Mouse (Mus musculus) Patski (cell line): ENCODE measurements at regions not wholly inside any gene's neighbourhood (a gene's known extent, or its start where the extent isn't known, plus 50 kb on each side); places are given as distances from the start of the nearest gene placed in this dataset.

Experiments used
- ATAC-seq: fragments of 100-300 bp; one replicate; pipeline ENCODE4 v1.8.0; 2021
- CTCF ChIA-PET: fragments of 350-600 bp; sonication (Branson Sonifier 250); formaldehyde crosslinking; loops from one replicate; lab custom pipeline; 2022; ENCODE audit warnings: inconsistent platforms; lab: Charles Lee
- POLR2A ChIA-PET: fragments of 350-600 bp; sonication (Branson Sonifier 250); formaldehyde crosslinking; loops from one replicate; lab custom pipeline; 2022; ENCODE audit warnings: antibody characterized with exemption, inconsistent platforms; lab: Charles Lee
- DNase-seq: peaks from one replicate; pipeline ENCODE4 v3.0.0-alpha.2; 2011; ENCODE audit warnings: low read depth, low spot score
- H3K27me3 ChIP-seq: fragments of 371-371 bp; one replicate; pipeline ENCODE4 v1.5.1; 2021
- CTCF ChIP-seq: fragments of 100-300 bp; IDR thresholded peaks from one replicate; pipeline ENCODE4 v1.5.1; 2021
- in situ Hi-C: fragments of 300-500 bp; cut with MboI; formaldehyde crosslinking; loops from 3 replicates; pipeline ENCODE4 v1.11.1; 2018; ENCODE audit warnings: low pct_unique_long_range_greater_than_20kb, mixed read lengths

- ChIA-PET CTCF (interaction anchor here (0.7 to 5.7 kb wide), 6 partner anchors 10 to 708 kb away, joined by 3 to 25 read pairs (median 4); no protein-coding TSS in a partner anchor), POLR2A (interaction anchor here (0.8 kb wide), 1 partner anchor 10 kb away, joined by 3 read pairs; no protein-coding TSS in a partner anchor)
- peak; percentile 86 for TF ChIP-seq CTCF
- H3K27me3 ChIP-seq, result no peaks in the 10 kb centered on the region
- in situ Hi-C loops, result no loop called here
- no peak for DNase-seq
- no peak for ATAC-seq
Measured at GRCm38 (mm10) chr8:90708524-90708923, 108.7 kb downstream of the Gm19935 start.

- ChIA-PET POLR2A (no interaction called here), CTCF (no interaction called here)
- DNase-seq (no peak), ATAC-seq (no peak)
- H3K27me3 ChIP-seq, result peaks cover 4% of the 10 kb centered on the region
- no peak for TF ChIP-seq CTCF
- in situ Hi-C loops, result no loop called here
Measured at GRCm38 (mm10) chr8:90692516-90692915, 124.7 kb downstream of the Gm19935 start.

GRCm38 (mm10) chr8:90685076-90685475, 132.1 kb downstream of the Gm19935 start:
- peaks cover 5% of the 10 kb centered on the region for H3K27me3 ChIP-seq
- ChIA-PET POLR2A (no interaction called here), CTCF (interaction anchor here (0.8 to 1.0 kb wide), 2 partner anchors 17 to 109 kb away, joined by 3 read pairs; no protein-coding TSS in a partner anchor)
- no peak for DNase-seq
- in situ Hi-C loops, result no loop called here
- ATAC-seq, result no peak
- TF ChIP-seq CTCF, result no peak

DNA sequence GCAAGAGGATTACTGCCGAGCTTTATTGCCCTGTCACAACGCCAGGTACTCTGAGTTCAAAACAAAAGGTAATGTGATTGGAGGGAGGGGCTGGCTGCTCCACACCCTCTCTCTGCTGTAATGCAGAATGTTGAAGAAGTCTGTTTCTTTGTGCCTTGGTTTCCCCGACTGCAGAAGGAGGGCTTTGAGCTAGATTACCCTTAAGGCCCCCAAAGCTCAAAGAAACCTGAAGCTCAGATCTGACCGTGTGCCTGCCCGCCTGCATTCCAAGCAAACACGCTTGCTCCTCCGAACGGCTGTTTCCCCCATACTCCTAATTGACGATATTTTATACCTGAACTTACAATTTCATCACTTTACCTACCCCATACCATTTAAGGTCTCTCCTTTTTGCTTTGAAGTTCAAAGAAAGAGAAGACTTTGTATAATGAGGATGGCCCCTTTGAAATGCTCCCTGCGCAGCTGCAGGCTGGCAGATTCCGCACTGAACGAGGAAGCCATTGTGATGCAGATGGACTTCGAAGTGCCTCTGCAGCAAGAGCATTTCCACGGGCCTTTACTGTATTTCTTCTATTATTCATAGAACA, 146.6 kb downstream of the Gm19935 start:
- peaks cover 15% of the 10 kb centered on the region for H3K27me3 ChIP-seq
- ChIA-PET CTCF (no interaction called here), POLR2A (no interaction called here)
- DNase-seq (no peak), ATAC-seq (no peak)
- in situ Hi-C loops, result loop anchor here (25.0 kb wide), 1 partner anchor 808 kb away; no protein-coding TSS in a partner anchor
- TF ChIP-seq CTCF, result no peak

DNA sequence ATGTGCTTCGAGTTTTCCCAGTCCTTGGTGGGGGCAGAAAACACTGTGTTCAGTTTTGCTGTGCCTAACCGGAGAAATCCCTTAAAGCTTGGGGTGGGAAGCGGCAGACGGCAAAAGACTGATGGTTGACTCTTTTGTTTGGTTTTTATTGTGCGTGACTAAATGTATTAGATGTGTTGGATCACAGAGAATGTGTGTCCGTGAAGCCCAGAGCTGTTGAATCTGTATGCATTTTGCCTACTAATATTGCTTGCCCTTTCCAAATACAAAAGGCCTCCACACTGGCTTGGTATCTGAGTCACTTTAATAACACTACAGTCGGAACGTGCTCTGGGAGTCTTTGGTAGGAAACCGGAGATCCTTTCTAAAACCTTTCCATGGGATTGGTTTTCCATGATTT, 147.8 kb downstream of the Gm19935 start:
- in situ Hi-C loops, result loop anchor here (25.0 kb wide), 1 partner anchor 807 kb away; no protein-coding TSS in a partner anchor
- DNase-seq (no peak), ATAC-seq (no peak)
- H3K27me3 ChIP-seq, result peaks cover 15% of the 10 kb centered on the region
- ChIA-PET POLR2A (no interaction called here), CTCF (interaction anchor here (1.6 kb wide), 1 partner anchor 13 kb away, joined by 3 read pairs; no protein-coding TSS in a partner anchor)
- no peak for TF ChIP-seq CTCF

- no peak for DNase-seq
- in situ Hi-C loops, result loop anchor here (25.0 kb wide), 1 partner anchor 797 kb away; no protein-coding TSS in a partner anchor
- ATAC-seq, result no peak
- TF ChIP-seq CTCF, result no peak
- POLR2A ChIA-PET, result no interaction called here
- peaks cover 12% of the 10 kb centered on the region for H3K27me3 ChIP-seq
- CTCF ChIA-PET, result interaction anchor here (0.8 to 2.6 kb wide), 4 partner anchors 127 to 809 kb away, joined by 3 to 9 read pairs (median 3); no protein-coding TSS in a partner anchor
Measured at GRCm38 (mm10) chr8:90659066-90659465, 158.1 kb downstream of the Gm19935 start.

DNA sequence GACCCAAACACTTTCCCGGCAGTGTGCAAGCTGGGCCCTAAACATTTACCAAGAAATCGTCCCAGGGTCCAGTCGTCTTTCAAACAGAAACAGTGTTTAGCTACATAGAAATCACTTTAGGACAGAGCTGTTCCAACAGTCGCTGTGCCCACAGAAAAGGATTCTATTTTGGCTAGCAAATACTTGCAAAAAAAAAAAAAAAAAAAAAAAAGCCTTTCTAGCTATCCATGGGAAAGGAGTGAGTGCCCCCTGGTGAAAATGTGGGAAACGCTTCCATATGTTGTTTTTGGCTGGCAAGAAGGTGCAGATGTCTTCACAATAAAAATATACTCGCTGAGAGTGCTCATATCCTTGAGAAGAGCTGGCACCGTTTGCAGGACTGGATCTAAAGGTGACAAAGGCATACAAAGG, 159.5 kb downstream of the Gm19935 start:
- H3K27me3 ChIP-seq, result peaks cover 12% of the 10 kb centered on the region
- CTCF ChIA-PET, result interaction anchor here (0.8 to 2.6 kb wide), 11 partner anchors 9 to 808 kb away, joined by 3 to 11 read pairs (median 3); no protein-coding TSS in a partner anchor
- POLR2A ChIA-PET, result interaction anchor here (0.6 kb wide), 3 partner anchors 102 to 659 kb away, joined by 3 to 5 read pairs (median 3); no protein-coding TSS in a partner anchor
- in situ Hi-C loops, result loop anchor here (25.0 kb wide), 1 partner anchor 795 kb away; no protein-coding TSS in a partner anchor
- ATAC-seq (no peak), DNase-seq (no peak)
- peak; percentile 63 for TF ChIP-seq CTCF

DNA sequence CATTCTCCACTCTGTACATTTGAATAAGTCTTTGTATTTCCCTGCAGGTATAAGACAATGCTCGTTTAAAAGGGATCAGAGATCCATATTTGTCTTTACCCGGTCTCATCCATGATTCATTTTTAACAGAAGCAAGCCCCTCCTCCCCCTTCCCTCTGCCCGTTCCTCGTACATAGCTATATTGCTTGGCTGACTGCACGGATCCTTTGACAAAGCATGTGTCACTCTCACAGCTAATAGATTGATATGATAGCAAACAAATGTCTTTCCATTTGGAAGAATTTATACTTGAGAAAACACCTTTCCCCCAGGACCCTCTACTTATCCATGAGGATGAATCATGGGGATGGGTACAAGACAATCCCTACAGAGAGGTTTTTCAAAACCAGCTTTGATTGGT, 160.1 kb downstream of the Gm19935 start:
- ChIA-PET POLR2A (interaction anchor here (0.6 kb wide), 1 partner anchor 101 kb away, joined by 5 read pairs; no protein-coding TSS in a partner anchor), CTCF (interaction anchor here (0.6 to 2.6 kb wide), 11 partner anchors 8 to 807 kb away, joined by 3 to 11 read pairs (median 3); partner anchors contain the start of gene Tox3)
- no peak for TF ChIP-seq CTCF
- DNase-seq, result no peak
- ATAC-seq, result no peak
- peaks cover 12% of the 10 kb centered on the region for H3K27me3 ChIP-seq
- in situ Hi-C loops, result loop anchor here (25.0 kb wide), 1 partner anchor 795 kb away; no protein-coding TSS in a partner anchor

DNA sequence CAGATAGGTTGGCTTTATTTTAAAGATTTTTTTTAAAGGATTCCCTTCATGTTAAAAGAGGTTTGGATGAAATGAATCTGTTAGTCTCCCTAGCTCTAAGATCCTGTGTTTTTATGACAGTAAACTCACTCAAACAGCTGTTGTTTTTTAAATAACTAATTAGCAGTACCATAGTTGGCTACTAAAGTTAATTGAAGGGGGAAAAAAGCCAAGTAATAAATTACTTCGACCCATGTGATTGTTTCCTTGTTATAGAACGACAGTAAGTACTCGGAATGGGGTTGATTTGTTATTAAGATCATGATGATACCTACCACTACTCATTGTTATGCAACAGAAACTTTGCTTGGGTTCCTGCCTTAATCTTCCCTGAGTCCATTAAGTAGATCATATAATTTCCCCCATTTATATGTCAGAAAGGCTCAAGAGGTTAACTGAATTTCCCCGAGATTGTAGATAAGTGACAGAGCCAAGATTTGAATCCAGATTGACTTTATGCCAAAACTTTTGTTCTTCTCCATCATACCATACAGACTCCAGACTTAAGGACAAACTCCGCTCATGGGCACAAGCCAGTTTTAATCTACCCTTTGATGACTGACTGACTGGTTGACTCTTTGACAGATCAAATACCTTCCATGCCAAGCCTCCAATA, 160.6 kb downstream of the Gm19935 start:
- peaks cover 12% of the 10 kb centered on the region for H3K27me3 ChIP-seq
- DNase-seq (no peak), ATAC-seq (no peak)
- CTCF ChIA-PET, result interaction anchor here (0.6 to 2.6 kb wide), 9 partner anchors 7 to 807 kb away, joined by 3 to 11 read pairs (median 4); partner anchors contain the start of gene Tox3
- no peak for TF ChIP-seq CTCF
- in situ Hi-C loops, result loop anchor here (25.0 kb wide), 1 partner anchor 794 kb away; no protein-coding TSS in a partner anchor
- POLR2A ChIA-PET, result interaction anchor here (0.6 kb wide), 1 partner anchor 101 kb away, joined by 5 read pairs; no protein-coding TSS in a partner anchor

DNA sequence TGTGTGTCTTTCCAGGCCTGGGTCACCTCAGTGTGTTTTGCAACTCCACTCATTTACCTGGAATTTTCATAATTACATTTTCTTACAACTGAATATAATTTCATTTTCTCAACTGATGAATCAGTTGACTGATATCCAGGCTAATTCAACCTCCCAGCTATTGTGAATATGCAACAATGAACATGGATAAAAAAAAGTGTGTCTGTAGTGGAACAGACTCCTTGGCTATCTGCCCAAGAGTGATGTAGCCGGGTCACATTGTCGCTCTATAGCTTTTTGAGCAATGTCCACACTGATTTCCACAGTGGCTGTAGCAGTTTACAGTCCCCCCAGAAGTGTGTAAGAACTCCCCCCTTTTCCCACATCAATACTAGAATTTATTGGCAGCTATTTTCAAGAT, 162.4 kb downstream of the Gm19935 start:
- no peak for DNase-seq
- in situ Hi-C loops, result loop anchor here (5.0 to 25.0 kb wide), 2 partner anchors 652 to 792 kb away; no protein-coding TSS in a partner anchor
- ChIA-PET POLR2A (no interaction called here), CTCF (no interaction called here)
- peaks cover 17% of the 10 kb centered on the region for H3K27me3 ChIP-seq
- TF ChIP-seq CTCF, result no peak
- no peak for ATAC-seq
